Mouse (Mus musculus) left cerebral cortex, postnatal 36 days (tissue): ENCODE data around the gene Gm45711. TPM values are rescaled to one million over a fixed set of nuclear protein-coding genes. Genes with fewer than 3 reads are reported as not detected.
"Not testable (repeated sequence)": the region's sequence is repeated elsewhere in the genome, so short reads cannot be mapped to it uniquely, and the experiment has no call there.

Experiments used
- DNase-seq, 2 experiments: peaks; one replicate each; pipeline ENCODE4 v3.0.0; 2021 to 2022; ENCODE audit warnings: low spot score in 2 of 2, mixed read lengths in 1 of 2
- intact Hi-C: fragments of 180-260 bp; cut with DNase I; formaldehyde crosslinking; loops from one replicate; pipeline ENCODE4 v1.15.1; 2025
- total RNA-seq, 2 experiments: library from RNA; stranded (reverse); gene quantifications; 2 replicates each; pipeline ENCODE4 v1.2.3; 2021

Gm45711 gene
- total RNA-seq, 2 experiments from 2014 or later: not detected

- DNase-seq: no peak
- intact Hi-C loops: no loop called here
These were observed 23.1 kb upstream of the Gm45711 start for GRCm38 (mm10) chr8:104332665-104333631.

- intact Hi-C loops: not testable (repeated sequence)
These were observed 12.0 kb upstream of the Gm45711 start, which contains the start of gene Cmtm2b for GRCm38 (mm10) chr8:104321930-104322329. Gene Cmtm2b (plus strand): TSS chr8:104322230.

GRCm38 (mm10) chr8:104321267-104321666 lies 11.4 kb upstream of the Gm45711 start, which contains the start of gene Gm11020:
Gene Gm11020 (plus strand): TSS chr8:104321567.
- DNase-seq, intact Hi-C loops: not testable (repeated sequence)

More at GRCm38 (mm10) chr8:104321930-104322329, 12.0 kb upstream of the Gm45711 start, which contains the start of gene Cmtm2b:
- not testable (repeated sequence) for DNase-seq

- intact Hi-C loops: no loop called here
- no peak for DNase-seq
These were observed 3.4 kb upstream of the Gm45711 start for GRCm38 (mm10) chr8:104313311-104313710.

GRCm38 (mm10) chr8:104312023-104312422 lies 2.1 kb upstream of the Gm45711 start:
- peak in 1 of 2 experiments; percentile 9 for DNase-seq
- intact Hi-C loops: not testable (repeated sequence)

- DNase-seq, intact Hi-C loops: not testable (repeated sequence)
These were observed 1.5 kb downstream of the Gm45711 start for GRCm38 (mm10) chr8:104308341-104308740.

GRCm38 (mm10) chr8:104304962-104305361 lies 4.9 kb downstream of the Gm45711 start:
- no peak for DNase-seq
- intact Hi-C loops: no loop called here

- intact Hi-C loops, DNase-seq: not testable (repeated sequence)
These were observed 7.3 kb downstream of the Gm45711 start for GRCm38 (mm10) chr8:104302536-104302935.

- intact Hi-C loops, DNase-seq: not testable (repeated sequence)
These were observed 8.3 kb downstream of the Gm45711 start for GRCm38 (mm10) chr8:104301577-104301976.

GRCm38 (mm10) chr8:104294396-104294795 lies 15.5 kb downstream of the Gm45711 start:
- intact Hi-C loops: no loop called here
- no peak for DNase-seq

- intact Hi-C loops, DNase-seq: not testable (repeated sequence)
These were observed 16.8 kb downstream of the Gm45711 start, which contains the start of gene Cmtm2a for GRCm38 (mm10) chr8:104293081-104293480. Gene Cmtm2a (minus strand): TSS chr8:104293181.

- intact Hi-C loops: no loop called here
- no peak for DNase-seq
These were observed 40.9 kb downstream of the Gm45711 start for GRCm38 (mm10) chr8:104268937-104269440.

- intact Hi-C loops: no loop called here
- DNase-seq: no peak
These were observed 41.5 kb downstream of the Gm45711 start for GRCm38 (mm10) chr8:104268368-104268767.

- DNase-seq, intact Hi-C loops: not testable (repeated sequence)
These were observed 45.5 kb downstream of the Gm45711 start for GRCm38 (mm10) chr8:104264271-104264935.

- intact Hi-C loops, DNase-seq: not testable (repeated sequence)
These were observed 48.1 kb downstream of the Gm45711 start for GRCm38 (mm10) chr8:104261802-104262201.

- no peak for DNase-seq
- intact Hi-C loops: loop anchor here (5.0 kb wide), 1 partner anchor 89 kb away; no protein-coding TSS in a partner anchor
These were observed 56.9 kb downstream of the Gm45711 start for GRCm38 (mm10) chr8:104253016-104253415.

- DNase-seq: no peak
- intact Hi-C loops: loop anchor here (5.0 kb wide), 1 partner anchor 91 kb away; no protein-coding TSS in a partner anchor
These were observed 58.4 kb downstream of the Gm45711 start for GRCm38 (mm10) chr8:104251461-104251860.

- intact Hi-C loops: loop anchor here (5.0 kb wide), 1 partner anchor 92 kb away; no protein-coding TSS in a partner anchor
- peak; percentile 78 to 81 for DNase-seq
These were observed 59.2 kb downstream of the Gm45711 start, which contains the start of gene Cklf for GRCm38 (mm10) chr8:104250439-104251367. Gene Cklf (plus strand): TSS chr8:104250861.
